Mouse (Mus musculus) right cerebral cortex, postnatal 14 days (tissue): ENCODE data around the gene Ssc4d.
A peak's percentile ranks its signal among the peaks of the same experiment; 100 is the strongest.

Experiments
- DNase-seq: peaks from one replicate; pipeline ENCODE4 v3.0.0; 2022

Ssc4d gene

GRCm38 (mm10) chr5:135935641-135936190 lies 38.6 kb downstream of the Ssc4d start:
- DNase-seq: no peak

GRCm38 (mm10) chr5:135935176-135935523 lies 39.2 kb downstream of the Ssc4d start:
- DNase-seq: no peak

- peak; percentile 96 for DNase-seq
Measured at GRCm38 (mm10) chr5:135934481-135935175, 39.7 kb downstream of the Ssc4d start, which contains the start of gene Ywhag. TSS of gene Ywhag (minus strand) at chr5:135934616.

- DNase-seq: peak; percentile 81
Measured at GRCm38 (mm10) chr5:135933900-135934441, 40.4 kb downstream of the Ssc4d start.

GRCm38 (mm10) chr5:135933222-135933899 lies 41.0 kb downstream of the Ssc4d start:
- no peak for DNase-seq

GRCm38 (mm10) chr5:135932359-135932758 lies 42.0 kb downstream of the Ssc4d start:
- no peak for DNase-seq

GRCm38 (mm10) chr5:135931526-135931925 lies 42.8 kb downstream of the Ssc4d start:
- DNase-seq: peak; percentile 44

GRCm38 (mm10) chr5:135929685-135930424 lies 44.5 kb downstream of the Ssc4d start:
- no peak for DNase-seq

- no peak for DNase-seq
Measured at GRCm38 (mm10) chr5:135923901-135924300, 50.4 kb downstream of the Ssc4d start.

GRCm38 (mm10) chr5:135919902-135920301 lies 54.4 kb downstream of the Ssc4d start:
- no peak for DNase-seq

GRCm38 (mm10) chr5:135918593-135918992 lies 55.7 kb downstream of the Ssc4d start:
- DNase-seq: no peak

- no peak for DNase-seq
Measured at GRCm38 (mm10) chr5:135918059-135918437, 56.3 kb downstream of the Ssc4d start.

GRCm38 (mm10) chr5:135917327-135918058 lies 56.8 kb downstream of the Ssc4d start:
- DNase-seq: no peak

GRCm38 (mm10) chr5:135916601-135917000 lies 57.7 kb downstream of the Ssc4d start:
- DNase-seq: no peak

- DNase-seq: no peak
Measured at GRCm38 (mm10) chr5:135916051-135916565, 58.2 kb downstream of the Ssc4d start.

- DNase-seq: no peak
Measured at GRCm38 (mm10) chr5:135914156-135914555, 60.2 kb downstream of the Ssc4d start.

- no peak for DNase-seq
Measured at GRCm38 (mm10) chr5:135913201-135913600, 61.1 kb downstream of the Ssc4d start.

GRCm38 (mm10) chr5:135911633-135912220 lies 62.6 kb downstream of the Ssc4d start:
- DNase-seq: no peak

- no peak for DNase-seq
Measured at GRCm38 (mm10) chr5:135910813-135911212, 63.5 kb downstream of the Ssc4d start.
